ENCODE assay signal across 10 mouse cellular contexts in genomic region chr16:18220001-18220400, GRCm38 (mm10). TPM values are rescaled to one million over a fixed set of nuclear protein-coding genes. Genes with fewer than 3 reads are reported as not detected.
DNase-seq lines count a peak whose midpoint lies in the region; ATAC-seq lines count a peak whose summit lies in the region.
"Had no signal": no experiment of that assay in that cellular context is flagged by ENCODE, and none has a peak within 500 bp of the region (broad histone marks: within the 10 kb centered on the region; RNA-seq: fewer than 3 reads in every experiment).

No protein-coding gene starts in this region.

- peak; percentile 53 for DNase-seq in gastrocnemius, postnatal 14 days
- no peak for DNase-seq in gastrocnemius, postnatal 36 days
- peak; percentile 63 for DNase-seq in 3T3-L1 (ENCODE audit: low read depth, low spot score)
- peak; percentile 43 to 65 for DNase-seq in lung, postnatal 4 days
- DNase-seq in left cerebral cortex, adult 18-20 months (ENCODE audit: low spot score in 2 of 2): no peak

- H3K36me3 ChIP-seq in hindbrain, embryonic 15.5 days: peaks cover 24% of the 10 kb centered on the region
- H3K36me3 ChIP-seq: G1E had no signal

- peak; percentile 55 for ATAC-seq in common myeloid progenitor, adult 5-6 weeks (replicated peaks; ENCODE audit: low read depth, poor library complexity, severe bottlenecking)
- 0 out of 2 replicates have a peak, but pooled peaks have one; percentile 23 for ATAC-seq in hindbrain, embryonic 15.5 days (ENCODE audit: low FRiP score, low read depth)
- no peak for ATAC-seq in inflammation-experienced regulatory T-cells, adult 6 months

- 64% methylated on average over 8 of the region's 8 CpGs for WGBS in hindbrain, embryonic 15.5 days

- intact Hi-C loops in gastrocnemius, postnatal 14 days (cut with DNase I; ENCODE audit: low total_unique reads): no loop called here
- intact Hi-C loops in gastrocnemius, postnatal 36 days (cut with DNase I): no loop called here

- H3K27me3 ChIP-seq in hindbrain, embryonic 15.5 days: no peaks in the 10 kb centered on the region

- no peak overlapping the region for H3K9ac ChIP-seq in hindbrain, embryonic 15.5 days

- peaks cover 17% of the 10 kb centered on the region for H3K4me1 ChIP-seq in hindbrain, embryonic 15.5 days (replicated peaks)

- H3K4me3 ChIP-seq in hindbrain, embryonic 15.5 days: no peak overlapping the region

- no peak overlapping the region for H3K4me2 ChIP-seq in hindbrain, embryonic 15.5 days

- no peak overlapping the region for H3K27ac ChIP-seq in hindbrain, embryonic 15.5 days (replicated peaks)

- no peaks in the 10 kb centered on the region for H3K9me3 ChIP-seq in hindbrain, embryonic 15.5 days
- H3K9me3 ChIP-seq: G1E had no signal

RNA-seq across cellular contexts. Expression of gene Ccdc188, which starts 2.3 kb away (rescaled TPM):
- total RNA-seq in gastrocnemius, postnatal 14 days (2021): not detected
- not detected for total RNA-seq in gastrocnemius, postnatal 36 days (2021)
- not detected in 2 replicates for total RNA-seq in common myeloid progenitor, adult 5-6 weeks (2017)
- not detected in 2 replicates for polyA plus RNA-seq in hindbrain, embryonic 15.5 days (2015; fragmentation: Nextera tagmentation; extraction: Ambion mirVana)
- polyA plus RNA-seq in inflammation-experienced regulatory T-cells, adult 6 months (2017; shearing (Covaris generic)): not detected
- total RNA-seq in left cerebral cortex, adult 18-20 months (2021): not detected
- total RNA-seq: G1E had no signal
- polyA plus RNA-seq: G1E had no signal

RNA-seq across cellular contexts. Expression of gene Zdhhc8, which starts 14.9 kb away (rescaled TPM):
- total RNA-seq in gastrocnemius, postnatal 14 days (2021): 10 to 100 TPM; 20.3 to 21.7 TPM
- total RNA-seq in gastrocnemius, postnatal 36 days (2021): 10 to 100 TPM; 23.1 to 23.4 TPM
- 3.6 and 10.1 TPM in 2 replicates for total RNA-seq in common myeloid progenitor, adult 5-6 weeks (2017)
- polyA plus RNA-seq in hindbrain, embryonic 15.5 days (2015; fragmentation: Nextera tagmentation; extraction: Ambion mirVana): 16.3 and 19.7 TPM in 2 replicates
- polyA plus RNA-seq in inflammation-experienced regulatory T-cells, adult 6 months (2017; shearing (Covaris generic)): 1 to 10 TPM in 2 of 3 experiments, under 1 TPM in 1; 0.67 to 1.7 (median 1.5) TPM
- total RNA-seq in left cerebral cortex, adult 18-20 months (2021): 100 to 1,000 TPM; 106 to 124 TPM

RNA-seq across cellular contexts. Expression of gene Trmt2a, which starts 28.5 kb away (rescaled TPM):
- 10 to 100 TPM; 12.1 to 12.7 TPM for total RNA-seq in gastrocnemius, postnatal 14 days (2021)
- 10 to 100 TPM in 1 of 2 experiments, 1 to 10 TPM in 1; 8.8 to 10.4 TPM for total RNA-seq in gastrocnemius, postnatal 36 days (2021)
- 86.6 and 110 TPM in 2 replicates for total RNA-seq in common myeloid progenitor, adult 5-6 weeks (2017)
- polyA plus RNA-seq in hindbrain, embryonic 15.5 days (2015; fragmentation: Nextera tagmentation; extraction: Ambion mirVana): 94.7 and 98.9 TPM in 2 replicates
- polyA plus RNA-seq in inflammation-experienced regulatory T-cells, adult 6 months (2017; shearing (Covaris generic)): 10 to 100 TPM; 31.1 to 45.8 (median 38.5) TPM
- 10 to 100 TPM; 41.8 to 48.5 TPM for total RNA-seq in left cerebral cortex, adult 18-20 months (2021)

RNA-seq across cellular contexts. Expression of gene Ranbp1, which starts 28.5 kb away (rescaled TPM):
- total RNA-seq in gastrocnemius, postnatal 14 days (2021): 10 to 100 TPM; 28.7 to 42.6 TPM
- total RNA-seq in gastrocnemius, postnatal 36 days (2021): 10 to 100 TPM; 18.3 to 20.6 TPM
- 518 and 584 TPM in 2 replicates for total RNA-seq in common myeloid progenitor, adult 5-6 weeks (2017)
- polyA plus RNA-seq in hindbrain, embryonic 15.5 days (2015; fragmentation: Nextera tagmentation; extraction: Ambion mirVana): 373 and 402 TPM in 2 replicates
- polyA plus RNA-seq in inflammation-experienced regulatory T-cells, adult 6 months (2017; shearing (Covaris generic)): 100 to 1,000 TPM; 141 to 268 (median 158) TPM
- total RNA-seq in left cerebral cortex, adult 18-20 months (2021): 10 to 100 TPM; 85.5 to 91.0 TPM

RNA-seq across cellular contexts. Expression of gene Gm49776, which starts 38.1 kb away (rescaled TPM):
- total RNA-seq in gastrocnemius, postnatal 14 days (2021): not detected
- not detected for total RNA-seq in gastrocnemius, postnatal 36 days (2021)
- not detected in 2 replicates for total RNA-seq in common myeloid progenitor, adult 5-6 weeks (2017)
- polyA plus RNA-seq in hindbrain, embryonic 15.5 days (2015; fragmentation: Nextera tagmentation; extraction: Ambion mirVana): 2.2 and 6.0 TPM in 2 replicates
- polyA plus RNA-seq in inflammation-experienced regulatory T-cells, adult 6 months (2017; shearing (Covaris generic)): not detected
- total RNA-seq in left cerebral cortex, adult 18-20 months (2021): not detected
- total RNA-seq: G1E had no signal
- polyA plus RNA-seq: G1E; gonadal fat pad, adult 2 months had no signal

Comparison
In these comparisons a context has a peak if more than half of its experiments do, and no peak if none do; other contexts are left out.
1. DNase-seq: peak in gastrocnemius, postnatal 14 days (single experiment), 3T3-L1 (single experiment) and lung, postnatal 4 days (2 of 2); none in gastrocnemius, postnatal 36 days (0 of 2) and left cerebral cortex, adult 18-20 months (0 of 2).